Mouse (Mus musculus): ENCODE results near the gene Gm14496. TPM values are rescaled to one million over a fixed set of nuclear protein-coding genes. Genes with fewer than 3 reads are reported as not detected.
"Not testable (repeated sequence)": the region's sequence is repeated elsewhere in the genome, so short reads cannot be mapped to it uniquely, and the experiment has no call there.

The Gm14496 gene
- polyA plus RNA-seq (2015; fragmentation: Nextera tagmentation; extraction: Ambion mirVana), result not detected in 2 replicates

- Histone ChIP-seq H3K4me3 (ENCODE audit: low read length) (no peak within 1 kb of the TSS), H3K4me2 (ENCODE audit: low read depth, low read length) (no peak within 1 kb of the TSS), H3K36me3 (ENCODE audit: control insufficient read depth, insufficient read depth, low read length) (no peaks in the 10 kb centered on the region), H3K9ac (ENCODE audit: low read length) (no peak within 1 kb of the TSS), H3K27ac (ENCODE audit: low read length) (no peak within 1 kb of the TSS), H3K27me3 (ENCODE audit: control insufficient read depth, insufficient read depth, low read depth, low read length) (no peaks in the 10 kb centered on the region), H3K4me1 (replicated peaks; ENCODE audit: control insufficient read depth, insufficient read depth, low read length) (no peaks in the 10 kb centered on the region), H3K9me3 (ENCODE audit: control insufficient read depth, low read length) (no peaks in the 10 kb centered on the region)
- no peak for ATAC-seq (ENCODE audit: low read depth)
- 58% methylated on average over 3 of the region's 3 CpGs for WGBS
Measured at GRCm38 (mm10) chr2:181990829-181991228, at the start of gene Gm14496. Gm14496 (plus strand) TSS chr2:181991129.

GRCm38 (mm10) chr2:181952747-181953680 lies 37.9 kb upstream of the Gm14496 start:
- H3K4me3 ChIP-seq (ENCODE audit: low read length), result peak overlapping the region; percentile 22
- H3K4me1 ChIP-seq (replicated peaks; ENCODE audit: control insufficient read depth, insufficient read depth, low read length); H3K9me3 ChIP-seq (ENCODE audit: control insufficient read depth, low read length); H3K36me3 ChIP-seq (ENCODE audit: control insufficient read depth, insufficient read depth, low read length); H3K27me3 ChIP-seq (ENCODE audit: control insufficient read depth, insufficient read depth, low read depth, low read length); H3K27ac ChIP-seq (ENCODE audit: low read length): not testable (repeated sequence)
- H3K9ac ChIP-seq (ENCODE audit: low read length), result 0 out of 2 replicates have a peak overlapping the region, but pooled peaks have one; percentile 13
- peak overlapping the region; percentile 38 for H3K4me2 ChIP-seq (ENCODE audit: low read depth, low read length)
- WGBS, result 16% methylated on average over 21 of the region's 21 CpGs
- peak; percentile 71 for ATAC-seq (ENCODE audit: low read depth)

GRCm38 (mm10) chr2:181968395-181968794 lies 22.5 kb upstream of the Gm14496 start:
- Histone ChIP-seq H3K4me2 (ENCODE audit: low read depth, low read length) (no peak overlapping the region), H3K4me3 (ENCODE audit: low read length) (no peak overlapping the region), H3K27ac (ENCODE audit: low read length) (no peak overlapping the region), H3K27me3 (ENCODE audit: control insufficient read depth, insufficient read depth, low read depth, low read length) (no peaks in the 10 kb centered on the region), H3K36me3 (ENCODE audit: control insufficient read depth, insufficient read depth, low read length) (no peaks in the 10 kb centered on the region), H3K9ac (ENCODE audit: low read length) (no peak overlapping the region), H3K9me3 (ENCODE audit: control insufficient read depth, low read length) (no peaks in the 10 kb centered on the region), H3K4me1 (replicated peaks; ENCODE audit: control insufficient read depth, insufficient read depth, low read length) (no peaks in the 10 kb centered on the region)
- no peak for ATAC-seq (ENCODE audit: low read depth)
- 69% methylated on average over 7 of the region's 7 CpGs for WGBS

GRCm38 (mm10) chr2:181969187-181969586 lies 21.7 kb upstream of the Gm14496 start:
- ATAC-seq (ENCODE audit: low read depth), result no peak
- Histone ChIP-seq H3K27me3 (ENCODE audit: control insufficient read depth, insufficient read depth, low read depth, low read length) (no peaks in the 10 kb centered on the region), H3K9ac (ENCODE audit: low read length) (no peak overlapping the region), H3K36me3 (ENCODE audit: control insufficient read depth, insufficient read depth, low read length) (no peaks in the 10 kb centered on the region), H3K27ac (ENCODE audit: low read length) (no peak overlapping the region), H3K4me2 (ENCODE audit: low read depth, low read length) (no peak overlapping the region), H3K4me3 (ENCODE audit: low read length) (no peak overlapping the region), H3K9me3 (ENCODE audit: control insufficient read depth, low read length) (no peaks in the 10 kb centered on the region), H3K4me1 (replicated peaks; ENCODE audit: control insufficient read depth, insufficient read depth, low read length) (no peaks in the 10 kb centered on the region)
- WGBS, result 86% methylated on average over 2 of the region's 2 CpGs

GRCm38 (mm10) chr2:181981969-181982368 lies 9.0 kb upstream of the Gm14496 start:
- not testable (repeated sequence) for H3K4me3 ChIP-seq (ENCODE audit: low read length); ATAC-seq (ENCODE audit: low read depth); H3K4me2 ChIP-seq (ENCODE audit: low read depth, low read length); H3K9ac ChIP-seq (ENCODE audit: low read length); H3K36me3 ChIP-seq (ENCODE audit: control insufficient read depth, insufficient read depth, low read length); H3K4me1 ChIP-seq (replicated peaks; ENCODE audit: control insufficient read depth, insufficient read depth, low read length); H3K9me3 ChIP-seq (ENCODE audit: control insufficient read depth, low read length); H3K27me3 ChIP-seq (ENCODE audit: control insufficient read depth, insufficient read depth, low read depth, low read length); H3K27ac ChIP-seq (ENCODE audit: low read length)
- WGBS, result 66% methylated on average over 7 of the region's 7 CpGs

Other genes with a start within 250 kb of the Gm14496 start
- gene Myt1, start 227.8 kb upstream of the Gm14496 start, polyA plus RNA-seq (2015; fragmentation: Nextera tagmentation; extraction: Ambion mirVana), result 0.06 and 0.10 TPM in 2 replicates
- gene Pcmtd2, start 153.3 kb upstream of the Gm14496 start, polyA plus RNA-seq (2015; fragmentation: Nextera tagmentation; extraction: Ambion mirVana), result 39.7 and 41.2 TPM in 2 replicates
- 63.4 and 68.5 TPM in 2 replicates for gene Polr3k, start 126.8 kb upstream of the Gm14496 start, polyA plus RNA-seq (2015; fragmentation: Nextera tagmentation; extraction: Ambion mirVana)